Mouse (Mus musculus): ENCODE results near the gene Mis18a. TPM values are rescaled to one million over a fixed set of nuclear protein-coding genes. Genes with fewer than 3 reads are reported as not detected.

Gene Mis18a
- polyA plus RNA-seq (2017; shearing (Covaris generic)) = 51.3 TPM

GRCm38 (mm10) chr16:90727233-90728115 is at the start of gene Mis18a:
Gene Mis18a (minus strand): TSS chr16:90727404.

DNA sequence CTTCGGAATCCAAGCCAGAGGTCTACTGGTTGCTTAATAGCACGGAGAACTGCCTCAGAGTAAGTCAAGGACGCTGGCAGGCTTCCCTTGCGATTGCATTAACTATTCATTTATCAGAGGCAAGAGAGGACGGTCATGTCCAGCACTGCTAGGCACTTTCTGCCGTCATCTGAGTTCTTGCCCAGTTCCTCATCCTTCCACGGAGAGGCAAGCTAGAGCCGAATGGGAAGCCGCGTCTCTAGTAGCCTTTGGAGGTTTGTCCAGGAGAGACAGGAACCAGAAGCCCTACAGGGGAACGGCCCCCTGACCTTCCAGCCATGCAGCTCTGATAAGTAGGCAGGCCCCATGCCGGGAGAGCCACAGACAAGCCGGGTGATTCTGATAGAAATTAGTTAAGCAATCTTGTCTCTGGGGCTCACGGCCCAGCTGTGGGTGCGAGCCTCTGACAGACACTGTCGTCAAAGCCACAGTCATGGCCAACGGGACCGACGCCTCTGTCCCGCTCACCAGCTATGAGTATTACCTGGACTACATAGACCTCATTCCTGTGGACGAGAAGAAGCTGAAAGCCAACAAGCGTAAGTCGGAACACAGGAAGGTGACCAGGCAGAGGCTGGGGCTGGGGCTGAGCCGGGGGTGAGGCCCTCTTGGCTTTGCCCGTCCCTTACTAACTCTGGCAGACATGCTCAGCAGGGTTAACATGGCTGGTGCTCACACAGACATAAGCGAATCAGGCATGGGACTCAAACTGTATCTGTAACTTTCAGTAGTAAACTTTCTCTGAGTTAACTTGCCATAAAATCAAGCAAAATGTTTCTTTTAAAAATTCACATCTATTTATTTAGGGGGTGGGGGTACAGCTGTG is 11.1 kb upstream of the Mis18a start, which contains the start of gene Mrap:
TSS of gene Mrap (plus strand) at position 116 of the 865 bp plus-strand sequence.

Other genes with a start within 250 kb of the Mis18a start
- gene Mrap, start 10.8 kb upstream of the Mis18a start, polyA plus RNA-seq (2017; shearing (Covaris generic)) = not detected
- 18.2 TPM for gene Urb1, start 83.0 kb upstream of the Mis18a start, polyA plus RNA-seq (2017; shearing (Covaris generic))
- not detected for gene Eva1c, start 99.3 kb upstream of the Mis18a start, polyA plus RNA-seq (2017; shearing (Covaris generic))
- 44.1 TPM for gene Cfap298, start 207.7 kb upstream of the Mis18a start, polyA plus RNA-seq (2017; shearing (Covaris generic))